Mouse (Mus musculus) neural tube, embryonic 11.5 days (tissue): ENCODE results near the gene Iqschfp. TPM values are rescaled to one million over a fixed set of nuclear protein-coding genes. Genes with fewer than 3 reads are reported as not detected.
A peak's percentile ranks its signal among the peaks of the same experiment; 100 is the strongest.

Experiments
- ATAC-seq: fragments of 200-750 bp; cut with Nextera tagmentation; 2 replicates; pipeline ENCODE4 v1.8.0; 2017; ENCODE audit warnings: moderate number of reproducible peaks, mild to moderate bottlenecking, moderate TSS enrichment, moderate library complexity; ENCODE audit not compliant: insufficient read depth, low FRiP score, low TSS enrichment
- DNase-seq: peaks from one replicate; pipeline ENCODE4 v3.0.0-alpha.2; 2015; ENCODE audit warnings: low spot score
- H3K27ac ChIP-seq: fragments of 300-500 bp; sonication (generic); 2 replicates; pipeline ENCODE4 v1.5.1; 2014; ENCODE audit warnings: low read depth, mild to moderate bottlenecking, low read length
- H3K27me3 ChIP-seq: fragments of 300-500 bp; sonication (generic); 2 replicates; pipeline ENCODE4 v1.6.1; 2014; ENCODE audit warnings: mild to moderate bottlenecking, low read length, mixed read lengths; ENCODE audit not compliant: control insufficient read depth, insufficient read depth
- H3K36me3 ChIP-seq: fragments of 300-500 bp; sonication (generic); 2 replicates; pipeline ENCODE4 v1.6.1; 2014; ENCODE audit warnings: mild to moderate bottlenecking, low read length, moderate library complexity, mixed read lengths; ENCODE audit not compliant: control insufficient read depth, insufficient read depth
- H3K4me1 ChIP-seq: fragments of 300-500 bp; sonication (generic); 2 replicates; pipeline ENCODE4 v1.6.1; 2014; ENCODE audit warnings: low read length, mixed read lengths; ENCODE audit not compliant: control insufficient read depth, insufficient read depth
- H3K4me2 ChIP-seq: fragments of 300-500 bp; sonication (generic); 2 replicates; pipeline ENCODE4 v1.6.1; 2014; ENCODE audit warnings: low read depth, mild to moderate bottlenecking, moderate library complexity
- H3K4me3 ChIP-seq: fragments of 300-500 bp; sonication (generic); 2 replicates; pipeline ENCODE4 v1.5.1; 2014; ENCODE audit warnings: low read depth, low read length
- H3K9ac ChIP-seq: fragments of 300-500 bp; sonication (generic); 2 replicates; pipeline ENCODE4 v1.6.1; 2014; ENCODE audit warnings: mild to moderate bottlenecking, low read length
- H3K9me3 ChIP-seq: fragments of 300-500 bp; sonication (generic); 2 replicates; pipeline ENCODE4 v1.6.1; 2016; ENCODE audit warnings: low read length; ENCODE audit not compliant: control insufficient read depth
- WGBS: fragments of 180-500 bp; shearing (Covaris S2); extraction: QIAGEN DNeasy Blood & Tissue Kit; methylation state at CpG from one replicate; pipeline ENCODE4 v1.1.7; 2014; 5-methylcytosine and 5-hydroxymethylcytosine counted together
- polyA plus RNA-seq: library from polyadenylated mRNA; unstranded; fragments of >200 nt; fragmentation: Nextera tagmentation; extraction: Ambion mirVana; gene quantifications from 2 replicates; pipeline ENCODE4 v1.2.1, GENCODE M21; 2014

Gene Iqschfp
- polyA plus RNA-seq, 1 experiment from 2014 or later: 0.37 TPM

DNA sequence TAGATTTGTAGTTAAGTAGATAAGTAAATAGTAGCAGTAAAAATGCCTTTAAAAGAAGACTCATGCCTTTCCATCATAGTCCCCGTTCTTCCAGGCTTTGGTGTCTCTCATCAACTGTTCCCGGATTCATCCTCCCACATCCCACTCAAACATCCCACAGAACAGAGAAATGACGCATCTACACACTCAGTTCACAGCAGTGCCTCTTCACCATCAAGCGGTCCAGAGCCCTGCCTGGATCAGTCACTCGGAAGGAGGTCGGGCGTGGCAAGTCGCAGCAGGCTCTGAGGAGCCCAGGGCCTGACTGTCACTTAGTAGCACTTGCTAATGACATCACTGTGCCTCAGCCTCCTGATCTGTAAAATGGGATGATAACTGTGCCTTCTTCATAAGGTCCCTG is 714.7 kb downstream of the Iqschfp start:
- H3K27me3 ChIP-seq: no peaks in the 10 kb centered on the region
- 0 out of 2 replicates have a peak, but pooled peaks cover 4% of the 10 kb centered on the region for H3K4me1 ChIP-seq
- H3K9ac ChIP-seq: no peak overlapping the region
- H3K4me2 ChIP-seq: no peak overlapping the region
- WGBS: 91% methylated on average over 8 of the region's 8 CpGs
- H3K4me3 ChIP-seq: no peak overlapping the region
- H3K9me3 ChIP-seq: no peaks in the 10 kb centered on the region
- no peak for ATAC-seq
- H3K36me3 ChIP-seq: no peaks in the 10 kb centered on the region
- H3K27ac ChIP-seq: no peak overlapping the region
- no peak for DNase-seq

DNA sequence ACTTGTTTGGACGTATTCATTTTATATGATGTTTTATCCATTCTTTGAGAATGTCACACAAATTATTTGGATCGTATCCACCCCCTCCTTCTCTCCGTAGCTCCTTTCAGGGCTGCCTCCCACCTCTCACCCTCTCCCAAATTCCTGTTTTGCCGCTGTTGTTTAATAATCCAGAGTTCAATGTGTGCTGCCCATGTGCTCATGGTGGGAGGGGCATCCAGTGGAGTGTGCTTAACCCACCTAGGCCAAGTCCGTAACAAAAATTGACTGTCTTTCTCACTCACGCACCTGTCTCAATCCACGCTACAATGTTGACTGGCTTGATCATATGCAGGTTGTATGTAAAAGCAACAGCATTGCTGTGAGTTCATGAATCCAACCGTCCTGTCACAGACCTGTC is 715.3 kb downstream of the Iqschfp start:
- Histone ChIP-seq H3K4me1 (no peaks in the 10 kb centered on the region), H3K4me3 (no peak overlapping the region), H3K9me3 (no peaks in the 10 kb centered on the region), H3K4me2 (no peak overlapping the region), H3K9ac (no peak overlapping the region), H3K36me3 (no peaks in the 10 kb centered on the region), H3K27me3 (no peaks in the 10 kb centered on the region), H3K27ac (no peak overlapping the region)
- DNase-seq (no peak), ATAC-seq (no peak)
- 93% methylated on average over 8 of the region's 8 CpGs for WGBS

DNA sequence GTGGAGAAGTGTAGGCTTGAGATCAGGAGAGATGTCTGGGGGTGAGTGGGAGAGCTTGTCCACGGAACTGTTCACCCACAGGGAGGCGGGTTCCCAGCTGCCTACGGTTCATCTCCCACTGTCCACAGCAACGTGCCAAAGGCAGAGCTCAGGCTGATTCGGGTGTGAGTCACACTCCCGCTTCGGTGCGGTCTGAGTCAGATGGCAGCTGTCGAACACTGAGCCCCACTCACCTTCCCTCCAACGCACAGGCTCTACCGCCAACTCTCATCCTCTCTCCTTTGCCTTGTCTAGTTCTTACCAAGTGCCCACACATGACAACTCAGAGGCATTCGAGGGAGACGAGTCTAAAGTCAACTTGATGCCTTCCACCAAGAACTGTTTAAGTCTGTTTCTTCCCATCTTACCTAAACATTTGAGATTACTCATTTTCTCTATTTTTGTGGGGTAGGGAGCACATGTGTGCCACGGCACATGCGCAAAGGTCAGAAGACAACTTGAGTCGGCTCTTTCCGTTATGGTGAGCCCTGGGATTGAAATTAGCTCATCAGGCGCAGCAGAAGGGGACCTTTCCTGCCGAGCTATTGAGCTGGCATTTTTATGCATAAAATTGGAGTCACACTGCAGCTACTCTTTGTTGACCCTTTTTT is 716.9 kb downstream of the Iqschfp start:
- H3K27ac ChIP-seq: no peak overlapping the region
- no peaks in the 10 kb centered on the region for H3K36me3 ChIP-seq
- no peak for ATAC-seq
- no peaks in the 10 kb centered on the region for H3K4me1 ChIP-seq
- no peak for DNase-seq
- H3K9me3 ChIP-seq: no peaks in the 10 kb centered on the region
- no peaks in the 10 kb centered on the region for H3K27me3 ChIP-seq
- H3K4me3 ChIP-seq: no peak overlapping the region
- WGBS: 85% methylated on average over 19 of the region's 19 CpGs
- H3K4me2 ChIP-seq: no peak overlapping the region
- H3K9ac ChIP-seq: no peak overlapping the region

DNA sequence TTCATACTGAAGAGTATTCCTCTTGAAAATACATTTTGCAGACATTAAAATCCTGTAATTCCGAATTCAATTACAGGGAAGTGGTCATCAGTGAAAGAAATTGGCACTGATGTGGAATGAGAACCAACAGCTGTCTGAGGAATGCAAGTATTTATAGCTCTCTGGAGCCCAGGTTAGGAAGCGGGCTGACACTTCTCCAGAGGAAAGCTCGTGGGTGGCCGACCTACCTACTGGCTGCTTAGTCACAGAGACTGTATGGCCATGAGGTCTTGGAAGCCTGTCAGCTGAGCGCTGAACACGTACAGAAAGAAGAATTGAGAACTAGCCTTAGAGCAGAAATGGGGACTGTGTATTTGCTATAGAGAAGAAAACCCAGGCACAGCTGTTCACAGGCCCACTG is 718.0 kb downstream of the Iqschfp start:
- H3K9me3 ChIP-seq: no peaks in the 10 kb centered on the region
- no peak overlapping the region for H3K27ac ChIP-seq
- ATAC-seq (no peak), DNase-seq (no peak)
- H3K4me3 ChIP-seq: no peak overlapping the region
- 69% methylated on average over 6 of the region's 6 CpGs for WGBS
- no peaks in the 10 kb centered on the region for H3K4me1 ChIP-seq
- no peak overlapping the region for H3K4me2 ChIP-seq
- no peaks in the 10 kb centered on the region for H3K27me3 ChIP-seq
- no peaks in the 10 kb centered on the region for H3K36me3 ChIP-seq
- H3K9ac ChIP-seq: no peak overlapping the region

DNA sequence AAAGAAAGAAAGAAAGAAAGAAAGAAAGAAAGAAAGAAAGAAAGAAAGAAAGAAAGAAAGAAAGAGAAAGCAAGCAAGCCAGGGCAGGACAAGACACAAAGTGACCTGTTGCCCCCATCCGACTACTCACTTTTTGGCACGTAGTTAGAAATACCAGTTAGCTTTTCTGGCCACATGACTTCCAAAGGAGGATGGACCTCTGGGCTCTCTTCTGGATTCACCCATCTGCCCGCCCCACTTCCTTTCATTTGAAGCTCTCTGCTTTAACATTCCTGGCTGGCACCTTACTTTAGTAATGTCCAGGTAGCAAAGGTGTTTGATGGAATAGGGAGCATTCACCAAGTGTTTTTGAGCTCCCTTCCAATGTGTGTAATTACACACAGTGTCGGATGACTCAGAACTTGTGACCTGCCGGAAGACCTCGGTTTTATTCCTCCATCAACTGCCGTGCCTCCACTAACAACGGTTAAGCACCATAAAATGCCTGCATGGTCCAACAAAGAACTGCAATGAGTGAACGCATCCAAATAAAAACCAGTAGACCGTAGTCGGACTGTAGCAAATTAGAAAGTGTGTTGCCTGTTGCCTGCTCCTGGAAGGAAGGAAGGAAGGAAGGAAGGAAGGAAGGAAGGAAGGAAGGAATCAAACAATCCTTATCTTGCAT is 718.7 kb downstream of the Iqschfp start:
- Histone ChIP-seq H3K4me1 (no peaks in the 10 kb centered on the region), H3K4me2 (no peak overlapping the region), H3K27ac (no peak overlapping the region), H3K9me3 (no peaks in the 10 kb centered on the region), H3K27me3 (no peaks in the 10 kb centered on the region), H3K36me3 (no peaks in the 10 kb centered on the region), H3K9ac (no peak overlapping the region), H3K4me3 (no peak overlapping the region)
- no peak for DNase-seq
- WGBS: 58% methylated on average over 11 of the region's 11 CpGs
- no peak for ATAC-seq

DNA sequence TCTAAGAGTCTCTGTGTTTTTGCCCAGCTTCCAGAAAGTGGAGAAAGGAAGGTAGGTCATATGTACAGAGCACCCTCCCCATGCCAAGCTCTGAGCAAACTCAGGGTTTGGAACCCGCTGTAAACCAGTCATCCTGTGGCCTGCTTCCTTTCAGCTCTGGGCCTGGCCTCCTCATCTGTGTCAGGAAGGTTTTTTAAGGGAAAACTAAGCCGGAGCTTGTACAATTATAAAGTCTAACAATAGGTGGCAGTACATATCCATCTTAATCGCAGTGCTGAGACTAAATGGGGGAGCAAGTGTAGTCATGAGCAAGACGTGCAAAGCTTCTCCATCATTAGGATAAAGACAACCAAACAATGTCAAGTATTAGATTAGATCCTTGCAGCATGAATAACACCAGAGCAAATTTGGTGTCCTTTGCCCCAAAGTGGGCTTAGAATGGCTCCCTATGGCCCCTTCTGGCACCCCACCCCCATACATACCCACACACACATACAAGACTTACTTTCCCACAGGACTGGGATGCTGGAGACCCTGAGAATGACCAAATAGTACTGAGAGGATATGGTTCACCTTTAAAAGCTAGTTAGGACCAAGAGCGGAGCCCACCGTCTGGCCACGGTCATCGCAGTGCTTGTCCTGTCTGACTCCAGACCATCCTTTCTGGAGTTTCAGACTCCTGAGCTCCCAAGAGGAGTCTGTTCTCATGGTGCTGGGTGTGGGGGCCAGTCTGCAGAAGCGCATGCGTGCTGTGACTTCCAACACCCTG is 723.2 kb downstream of the Iqschfp start:
- no peak overlapping the region for H3K9ac ChIP-seq
- H3K4me3 ChIP-seq: no peak overlapping the region
- no peaks in the 10 kb centered on the region for H3K36me3 ChIP-seq
- H3K27me3 ChIP-seq: no peaks in the 10 kb centered on the region
- no peaks in the 10 kb centered on the region for H3K9me3 ChIP-seq
- H3K4me1 ChIP-seq: no peaks in the 10 kb centered on the region
- DNase-seq (peak; percentile 33), ATAC-seq (no peak)
- H3K27ac ChIP-seq: no peak overlapping the region
- 75% methylated on average over 10 of the region's 10 CpGs for WGBS
- no peak overlapping the region for H3K4me2 ChIP-seq

DNA sequence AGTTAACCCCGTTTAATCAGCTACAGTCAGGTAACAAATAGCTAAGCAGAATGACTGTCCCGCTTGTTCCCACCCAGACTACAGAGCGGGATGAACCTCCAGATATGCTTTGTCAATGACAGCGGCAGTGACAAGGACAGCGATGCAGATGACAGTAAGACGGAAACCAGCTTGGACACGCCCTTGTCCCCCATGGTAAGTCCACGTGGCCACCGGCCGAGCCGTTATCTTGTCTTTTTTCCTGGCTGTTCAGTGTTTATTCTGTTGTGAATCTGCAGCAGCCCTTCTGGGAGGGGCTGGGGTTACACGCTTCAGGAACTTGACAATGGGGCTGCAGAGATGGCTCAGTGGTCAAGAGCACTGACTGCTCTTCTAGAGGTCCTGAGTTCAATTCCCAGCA is 724.3 kb downstream of the Iqschfp start:
- H3K27me3 ChIP-seq: no peaks in the 10 kb centered on the region
- no peaks in the 10 kb centered on the region for H3K4me1 ChIP-seq
- DNase-seq (no peak), ATAC-seq (no peak)
- H3K4me3 ChIP-seq: no peak overlapping the region
- H3K27ac ChIP-seq: no peak overlapping the region
- WGBS: 92% methylated on average over 12 of the region's 12 CpGs
- no peak overlapping the region for H3K9ac ChIP-seq
- no peaks in the 10 kb centered on the region; the same call in 1 of the 2 replicates for H3K36me3 ChIP-seq
- H3K4me2 ChIP-seq: no peak overlapping the region
- no peaks in the 10 kb centered on the region for H3K9me3 ChIP-seq

DNA sequence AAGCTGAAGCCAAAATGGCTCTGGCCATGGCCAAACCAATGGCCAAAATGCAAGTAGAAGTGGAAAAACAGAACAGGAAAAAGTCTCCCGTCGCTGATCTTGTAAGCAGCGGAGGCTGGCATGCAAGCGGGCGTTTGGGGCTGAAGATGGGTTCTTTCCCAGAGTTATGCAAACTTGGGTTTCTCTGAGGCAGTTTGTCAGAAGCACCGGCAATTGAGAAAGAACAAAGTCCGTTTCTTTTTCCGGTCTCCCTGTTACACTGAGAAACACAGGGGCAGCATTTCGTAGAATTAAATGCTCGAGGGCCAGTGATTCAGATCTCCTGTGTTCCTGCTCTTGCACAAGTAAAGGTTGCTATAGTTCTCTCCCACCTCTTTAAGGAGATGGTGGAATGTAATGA is 725.7 kb downstream of the Iqschfp start:
- Histone ChIP-seq H3K27ac (no peak overlapping the region), H3K27me3 (no peaks in the 10 kb centered on the region), H3K36me3 (no peaks in the 10 kb centered on the region; the same call in 1 of the 2 replicates), H3K9me3 (no peaks in the 10 kb centered on the region), H3K4me2 (no peak overlapping the region), H3K9ac (no peak overlapping the region), H3K4me3 (no peak overlapping the region), H3K4me1 (no peaks in the 10 kb centered on the region)
- ATAC-seq: no peak
- DNase-seq: no peak
- 92% methylated on average over 10 of the region's 10 CpGs for WGBS
